Mouse (Mus musculus): ENCODE results near the gene Pla2g7. TPM values are rescaled to one million over a fixed set of nuclear protein-coding genes. Genes with fewer than 3 reads are reported as not detected.

Gene Pla2g7
- polyA plus RNA-seq, 1 experiment from 2014 or later, result 15.4 TPM

GRCm38 (mm10) chr17:43567593-43567991, 306 bp upstream of the Pla2g7 start:
- peak overlapping the region; percentile 40 for H3K4me3 ChIP-seq (ENCODE audit: low read depth, low read length)
- no peaks in the 10 kb centered on the region for H3K4me1 ChIP-seq (replicated peaks; ENCODE audit: control insufficient read depth, insufficient read depth, low read length)
- H3K27me3 ChIP-seq (ENCODE audit: control insufficient read depth, insufficient read depth, low read length), result no peaks in the 10 kb centered on the region
- peak overlapping the region; percentile 37 for H3K9ac ChIP-seq (ENCODE audit: low read depth, low read length)
- H3K9me3 ChIP-seq (ENCODE audit: control insufficient read depth, low read length), result no peaks in the 10 kb centered on the region
- DNase-seq (ENCODE audit: low spot score), result peak; percentile 43
- peak; percentile 58 for ATAC-seq (ENCODE audit: low FRiP score)
- H3K36me3 ChIP-seq (ENCODE audit: control insufficient read depth, insufficient read depth, low read length), result no peaks in the 10 kb centered on the region
- 7% methylated on average over 12 of the region's 12 CpGs for WGBS
- no peak overlapping the region for H3K27ac ChIP-seq (ENCODE audit: low read depth, low read length)
- H3K4me2 ChIP-seq (replicated peaks; ENCODE audit: low read depth, low read length), result peak overlapping the region; percentile 74

DNA sequence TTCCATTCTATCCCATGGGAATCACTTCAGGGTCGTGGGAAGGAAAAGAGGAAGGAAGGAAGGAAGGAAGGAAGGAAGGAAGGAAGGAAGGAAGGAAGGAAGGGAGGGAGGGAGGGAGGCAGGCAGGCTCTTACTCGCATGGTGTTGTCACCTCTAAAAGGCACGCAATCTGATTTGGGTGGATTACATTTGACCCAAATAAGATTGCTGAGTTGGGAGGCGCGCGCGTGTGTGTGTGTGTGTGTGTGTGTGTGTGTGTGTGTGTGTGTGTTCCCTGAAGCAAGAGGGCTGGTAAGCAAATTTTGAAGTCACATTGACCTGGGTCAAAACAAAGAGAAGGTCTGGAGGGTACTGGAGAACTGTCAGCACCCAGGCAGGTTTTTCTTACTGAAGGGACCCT, 1.4 kb downstream of the Pla2g7 start:
- Histone ChIP-seq H3K4me1 (replicated peaks; ENCODE audit: control insufficient read depth, insufficient read depth, low read length) (0 out of 2 replicates have a peak, but pooled peaks cover 2% of the 10 kb centered on the region), H3K9ac (ENCODE audit: low read depth, low read length) (no peak overlapping the region)

GRCm38 (mm10) chr17:43573624-43574073, 5.8 kb downstream of the Pla2g7 start:
- 14% methylated on average over 3 of the region's 3 CpGs for WGBS
- H3K27me3 ChIP-seq (ENCODE audit: control insufficient read depth, insufficient read depth, low read length), result no peaks in the 10 kb centered on the region
- H3K4me3 ChIP-seq (ENCODE audit: low read depth, low read length), result no peak overlapping the region
- 0 out of 2 replicates have a peak, but pooled peaks cover 2% of the 10 kb centered on the region for H3K4me1 ChIP-seq (replicated peaks; ENCODE audit: control insufficient read depth, insufficient read depth, low read length)
- no peak overlapping the region for H3K4me2 ChIP-seq (replicated peaks; ENCODE audit: low read depth, low read length)
- peak; percentile 56; the same call in 1 of the 2 replicates for ATAC-seq (ENCODE audit: low FRiP score)
- H3K9me3 ChIP-seq (ENCODE audit: control insufficient read depth, low read length), result no peaks in the 10 kb centered on the region
- H3K36me3 ChIP-seq (ENCODE audit: control insufficient read depth, insufficient read depth, low read length), result no peaks in the 10 kb centered on the region
- no peak overlapping the region for H3K9ac ChIP-seq (ENCODE audit: low read depth, low read length)
- no peak for DNase-seq (ENCODE audit: low spot score)
- H3K27ac ChIP-seq (ENCODE audit: low read depth, low read length), result no peak overlapping the region

More for the DNA sequence above, 1.4 kb downstream of the Pla2g7 start:
- no peak overlapping the region for H3K4me3 ChIP-seq (ENCODE audit: low read depth, low read length)
- WGBS, result 63% methylated on average over 7 of the region's 7 CpGs
- H3K4me2 ChIP-seq (replicated peaks; ENCODE audit: low read depth, low read length), result no peak overlapping the region
- no peaks in the 10 kb centered on the region for H3K9me3 ChIP-seq (ENCODE audit: control insufficient read depth, low read length)
- no peak for DNase-seq (ENCODE audit: low spot score)
- H3K27ac ChIP-seq (ENCODE audit: low read depth, low read length), result no peak overlapping the region
- H3K36me3 ChIP-seq (ENCODE audit: control insufficient read depth, insufficient read depth, low read length), result no peaks in the 10 kb centered on the region
- H3K27me3 ChIP-seq (ENCODE audit: control insufficient read depth, insufficient read depth, low read length), result no peaks in the 10 kb centered on the region
- ATAC-seq (ENCODE audit: low FRiP score), result no peak

- H3K9ac ChIP-seq (ENCODE audit: low read depth, low read length), result no peak overlapping the region
These were observed 12.6 kb downstream of the Pla2g7 start for GRCm38 (mm10) chr17:43580456-43580855.

DNA sequence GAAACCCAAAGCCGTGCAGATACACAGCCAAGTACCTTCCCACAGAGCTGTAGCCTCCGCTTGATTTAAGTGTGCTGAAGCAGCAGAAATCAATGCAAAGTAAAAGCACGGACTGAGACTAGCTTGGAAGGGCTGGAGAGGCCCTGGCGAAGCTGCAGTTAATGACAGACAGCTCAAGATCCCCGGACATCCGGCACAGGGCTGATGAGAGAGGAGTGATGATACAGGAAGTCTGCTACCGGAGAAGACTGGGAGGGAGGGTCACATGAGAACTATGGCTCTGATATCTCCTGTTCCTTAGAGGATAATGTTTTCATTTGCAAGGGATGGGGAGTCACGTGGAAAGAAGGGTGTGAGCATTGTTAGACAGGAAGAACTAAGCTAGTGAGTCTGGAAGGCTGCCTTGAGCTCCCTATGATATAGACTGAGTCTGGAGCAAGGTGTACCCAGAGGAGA, 13.1 kb downstream of the Pla2g7 start:
- DNase-seq (ENCODE audit: low spot score), result peak; percentile 34
- ATAC-seq (ENCODE audit: low FRiP score), result 0 out of 2 replicates have a peak, but pooled peaks have one; percentile 35

More at GRCm38 (mm10) chr17:43580456-43580855, 12.6 kb downstream of the Pla2g7 start:
- H3K27me3 ChIP-seq (ENCODE audit: control insufficient read depth, insufficient read depth, low read length), result no peaks in the 10 kb centered on the region
- no peaks in the 10 kb centered on the region for H3K36me3 ChIP-seq (ENCODE audit: control insufficient read depth, insufficient read depth, low read length)
- WGBS, result 25% methylated on average over 3 of the region's 3 CpGs
- H3K4me3 ChIP-seq (ENCODE audit: low read depth, low read length), result no peak overlapping the region
- no peaks in the 10 kb centered on the region for H3K4me1 ChIP-seq (replicated peaks; ENCODE audit: control insufficient read depth, insufficient read depth, low read length)
- DNase-seq (ENCODE audit: low spot score), result no peak
- H3K4me2 ChIP-seq (replicated peaks; ENCODE audit: low read depth, low read length), result no peak overlapping the region
- no peak for ATAC-seq (ENCODE audit: low FRiP score)
- no peaks in the 10 kb centered on the region for H3K9me3 ChIP-seq (ENCODE audit: control insufficient read depth, low read length)
- H3K27ac ChIP-seq (ENCODE audit: low read depth, low read length), result no peak overlapping the region

GRCm38 (mm10) chr17:43584771-43585170, 16.9 kb downstream of the Pla2g7 start:
- no peaks in the 10 kb centered on the region for H3K4me1 ChIP-seq (replicated peaks; ENCODE audit: control insufficient read depth, insufficient read depth, low read length)

More for the DNA sequence above, 13.1 kb downstream of the Pla2g7 start:
- 0 out of 2 replicates have a peak overlapping the region, but pooled peaks have one; percentile 33 for H3K27ac ChIP-seq (ENCODE audit: low read depth, low read length)
- no peaks in the 10 kb centered on the region for H3K4me1 ChIP-seq (replicated peaks; ENCODE audit: control insufficient read depth, insufficient read depth, low read length)
- H3K9ac ChIP-seq (ENCODE audit: low read depth, low read length), result peak overlapping the region; percentile 20; the same call in 1 of the 2 replicates
- no peaks in the 10 kb centered on the region for H3K9me3 ChIP-seq (ENCODE audit: control insufficient read depth, low read length)
- H3K36me3 ChIP-seq (ENCODE audit: control insufficient read depth, insufficient read depth, low read length), result no peaks in the 10 kb centered on the region
- 31% methylated on average over 8 of the region's 8 CpGs for WGBS
- H3K27me3 ChIP-seq (ENCODE audit: control insufficient read depth, insufficient read depth, low read length), result no peaks in the 10 kb centered on the region
- no peak overlapping the region; the same call in 1 of the 2 replicates for H3K4me2 ChIP-seq (replicated peaks; ENCODE audit: low read depth, low read length)
- no peak overlapping the region for H3K4me3 ChIP-seq (ENCODE audit: low read depth, low read length)

DNA sequence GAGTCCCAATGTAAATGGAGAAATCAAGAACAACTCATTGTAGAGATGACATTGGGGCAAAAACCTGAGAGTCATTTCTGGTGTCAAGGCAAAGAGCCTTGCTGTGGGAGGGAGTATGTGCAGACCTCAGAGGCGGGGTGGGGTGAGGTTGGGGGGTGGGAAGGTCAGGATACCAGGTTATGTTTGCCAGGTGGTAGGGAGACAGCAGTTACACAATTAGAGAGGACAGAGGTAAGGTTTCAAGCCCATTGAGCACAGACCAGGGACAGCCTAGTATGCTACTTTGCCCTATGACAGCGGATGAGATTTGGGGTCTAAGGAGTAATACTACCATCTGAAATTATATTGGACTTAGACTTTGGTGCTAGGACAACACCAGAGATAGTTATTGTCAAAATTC, 19.4 kb downstream of the Pla2g7 start:
- WGBS, result 88% methylated on average over 2 of the region's 2 CpGs
- no peak overlapping the region for H3K9ac ChIP-seq (ENCODE audit: low read depth, low read length)

More at GRCm38 (mm10) chr17:43584771-43585170, 16.9 kb downstream of the Pla2g7 start:
- H3K4me3 ChIP-seq (ENCODE audit: low read depth, low read length), result no peak overlapping the region
- H3K36me3 ChIP-seq (ENCODE audit: control insufficient read depth, insufficient read depth, low read length), result no peaks in the 10 kb centered on the region
- no peak overlapping the region for H3K27ac ChIP-seq (ENCODE audit: low read depth, low read length)
- no peak overlapping the region for H3K4me2 ChIP-seq (replicated peaks; ENCODE audit: low read depth, low read length)
- no peaks in the 10 kb centered on the region for H3K9me3 ChIP-seq (ENCODE audit: control insufficient read depth, low read length)
- no peaks in the 10 kb centered on the region for H3K27me3 ChIP-seq (ENCODE audit: control insufficient read depth, insufficient read depth, low read length)
- ATAC-seq (ENCODE audit: low FRiP score) (no peak), DNase-seq (ENCODE audit: low spot score) (no peak)
- 85% methylated on average over 7 of the region's 7 CpGs for WGBS
- no peak overlapping the region for H3K9ac ChIP-seq (ENCODE audit: low read depth, low read length)

GRCm38 (mm10) chr17:43589750-43590149, 21.9 kb downstream of the Pla2g7 start:
- H3K9ac ChIP-seq (ENCODE audit: low read depth, low read length), result no peak overlapping the region

More for the DNA sequence above, 19.4 kb downstream of the Pla2g7 start:
- DNase-seq (ENCODE audit: low spot score), result no peak
- Histone ChIP-seq H3K27me3 (ENCODE audit: control insufficient read depth, insufficient read depth, low read length) (no peaks in the 10 kb centered on the region), H3K4me2 (replicated peaks; ENCODE audit: low read depth, low read length) (no peak overlapping the region), H3K9me3 (ENCODE audit: control insufficient read depth, low read length) (no peaks in the 10 kb centered on the region), H3K4me1 (replicated peaks; ENCODE audit: control insufficient read depth, insufficient read depth, low read length) (no peaks in the 10 kb centered on the region), H3K27ac (ENCODE audit: low read depth, low read length) (no peak overlapping the region), H3K36me3 (ENCODE audit: control insufficient read depth, insufficient read depth, low read length) (no peaks in the 10 kb centered on the region), H3K4me3 (ENCODE audit: low read depth, low read length) (no peak overlapping the region)
- ATAC-seq (ENCODE audit: low FRiP score), result no peak

DNA sequence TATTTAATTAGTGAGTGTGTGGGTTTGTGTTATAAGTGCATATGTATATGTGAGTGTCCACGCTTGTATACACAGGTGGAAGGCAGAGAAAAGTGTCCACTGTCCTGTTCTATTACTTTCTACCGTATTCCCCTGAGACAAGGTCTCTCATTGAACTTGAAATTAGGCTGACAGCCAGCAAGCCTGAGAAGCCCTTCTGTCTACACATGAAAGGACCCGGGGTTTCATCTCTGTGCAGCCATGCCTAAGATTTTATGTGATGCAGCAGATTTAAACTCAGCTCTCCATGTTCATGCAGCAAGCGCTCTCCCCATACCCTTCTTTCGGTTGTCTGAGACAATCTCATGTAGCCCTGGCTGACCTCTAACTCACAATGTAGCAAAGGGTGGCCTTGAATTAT, 22.6 kb downstream of the Pla2g7 start:
- no peak overlapping the region for H3K27ac ChIP-seq (ENCODE audit: low read depth, low read length)
- WGBS, result 90% methylated on average over 5 of the region's 5 CpGs
- no peak overlapping the region for H3K4me3 ChIP-seq (ENCODE audit: low read depth, low read length)
- no peaks in the 10 kb centered on the region for H3K36me3 ChIP-seq (ENCODE audit: control insufficient read depth, insufficient read depth, low read length)
- H3K9ac ChIP-seq (ENCODE audit: low read depth, low read length), result no peak overlapping the region
- DNase-seq (ENCODE audit: low spot score), result no peak
- H3K9me3 ChIP-seq (ENCODE audit: control insufficient read depth, low read length), result no peaks in the 10 kb centered on the region
- H3K4me2 ChIP-seq (replicated peaks; ENCODE audit: low read depth, low read length), result no peak overlapping the region
- H3K27me3 ChIP-seq (ENCODE audit: control insufficient read depth, insufficient read depth, low read length), result no peaks in the 10 kb centered on the region
- no peaks in the 10 kb centered on the region for H3K4me1 ChIP-seq (replicated peaks; ENCODE audit: control insufficient read depth, insufficient read depth, low read length)
- ATAC-seq (ENCODE audit: low FRiP score), result no peak

More at GRCm38 (mm10) chr17:43589750-43590149, 21.9 kb downstream of the Pla2g7 start:
- Histone ChIP-seq H3K9me3 (ENCODE audit: control insufficient read depth, low read length) (no peaks in the 10 kb centered on the region), H3K4me1 (replicated peaks; ENCODE audit: control insufficient read depth, insufficient read depth, low read length) (no peaks in the 10 kb centered on the region), H3K36me3 (ENCODE audit: control insufficient read depth, insufficient read depth, low read length) (no peaks in the 10 kb centered on the region), H3K4me3 (ENCODE audit: low read depth, low read length) (no peak overlapping the region), H3K27me3 (ENCODE audit: control insufficient read depth, insufficient read depth, low read length) (no peaks in the 10 kb centered on the region), H3K4me2 (replicated peaks; ENCODE audit: low read depth, low read length) (no peak overlapping the region), H3K27ac (ENCODE audit: low read depth, low read length) (no peak overlapping the region)
- 93% methylated on average over 6 of the region's 6 CpGs for WGBS
- DNase-seq (ENCODE audit: low spot score), result no peak
- no peak for ATAC-seq (ENCODE audit: low FRiP score)
